Mouse (Mus musculus) forebrain, postnatal 0 days (tissue): ENCODE results near the gene Lrrc4c. TPM values are rescaled to one million over a fixed set of nuclear protein-coding genes. Genes with fewer than 3 reads are reported as not detected.
A peak's percentile ranks its signal among the peaks of the same experiment; 100 is the strongest.

Experiments
- ATAC-seq: fragments of 200-750 bp; cut with Nextera tagmentation; 2 replicates; pipeline ENCODE4 v1.8.0; 2017; ENCODE audit warnings: mild to moderate bottlenecking, moderate library complexity
- DNase-seq: peaks from one replicate; pipeline ENCODE4 v3.0.0-alpha.2; 2015
- H3K27ac ChIP-seq: fragments of 300-500 bp; sonication (generic); 2 replicates; pipeline ENCODE4 v1.5.1; 2014; ENCODE audit warnings: low read depth, mild to moderate bottlenecking, antibody characterized with exemption, low read length, moderate library complexity, mixed read lengths
- H3K27me3 ChIP-seq: fragments of 300-500 bp; sonication (generic); 2 replicates; pipeline ENCODE4 v1.6.1; 2014; ENCODE audit warnings: mild to moderate bottlenecking, low read length, mixed read lengths; ENCODE audit not compliant: insufficient read depth
- H3K36me3 ChIP-seq: fragments of 300-500 bp; sonication (generic); 2 replicates; pipeline ENCODE4 v1.6.1; 2014; ENCODE audit warnings: mild to moderate bottlenecking, moderate library complexity; ENCODE audit not compliant: insufficient read depth
- H3K4me1 ChIP-seq: fragments of 300-500 bp; sonication (generic); 2 replicates; pipeline ENCODE4 v1.6.1; 2014; ENCODE audit warnings: antibody characterized with exemption; ENCODE audit not compliant: insufficient read depth
- H3K4me2 ChIP-seq: fragments of 300-500 bp; sonication (generic); 2 replicates; pipeline ENCODE4 v1.6.1; 2014; ENCODE audit warnings: low read depth, mild to moderate bottlenecking, moderate library complexity
- H3K4me3 ChIP-seq: fragments of 300-500 bp; sonication (generic); 2 replicates; pipeline ENCODE4 v1.5.1; 2014; ENCODE audit warnings: low read depth, low read length, mixed read lengths
- H3K9ac ChIP-seq: fragments of 300-500 bp; sonication (generic); 2 replicates; pipeline ENCODE4 v1.6.1; 2014; ENCODE audit warnings: mild to moderate bottlenecking
- H3K9me3 ChIP-seq: fragments of 300-500 bp; sonication (generic); 2 replicates; pipeline ENCODE4 v1.6.1; 2016; ENCODE audit warnings: low read length
- CTCF ChIP-seq: sonication (generic); IDR thresholded peaks from 2 replicates; pipeline ENCODE4 v1.5.1; 2016; ENCODE audit warnings: antibody characterized with exemption, control low read depth, low read depth
- WGBS: fragments of 180-500 bp; shearing (Covaris S2); extraction: QIAGEN DNeasy Blood & Tissue Kit; methylation state at CpG from one replicate; pipeline ENCODE4 v1.1.7; 2014; 5-methylcytosine and 5-hydroxymethylcytosine counted together
- polyA plus RNA-seq: library from polyadenylated mRNA; unstranded; fragments of >200 nt; fragmentation: Nextera tagmentation; extraction: Ambion mirVana; gene quantifications from 2 replicates; pipeline ENCODE4 v1.2.1, GENCODE M21; 2015
- total RNA-seq: library from RNA; depleted of rRNA; stranded (reverse); fragments of >200 nt; gene quantifications from 2 replicates; pipeline ENCODE4 v1.2.3, GENCODE M21; 2014

Gene Lrrc4c
- total and polyA plus RNA-seq, 2 experiments from 2014 or later, result 39.9 to 60.7 TPM

DNA sequence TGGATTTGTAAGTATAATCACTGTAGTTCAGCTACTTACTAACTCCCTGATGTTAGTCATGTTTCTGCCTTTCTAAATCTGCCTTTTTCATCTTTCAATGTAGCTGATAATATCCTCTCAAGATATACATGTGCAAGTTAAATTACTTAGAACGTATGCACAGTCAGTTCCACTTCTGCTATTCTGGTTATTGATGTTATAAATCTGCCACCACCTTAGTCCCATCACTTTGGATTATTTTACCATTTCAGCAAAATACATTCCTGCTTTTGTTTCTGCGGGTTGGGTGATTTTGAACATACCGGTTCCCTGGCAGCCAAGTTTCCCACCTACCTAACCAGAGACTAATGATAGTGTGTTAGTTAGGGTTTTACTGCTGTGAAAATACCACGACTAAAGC lies 860.4 kb downstream of the Lrrc4c start:
- H3K9ac ChIP-seq, result no peak overlapping the region
- no peaks in the 10 kb centered on the region for H3K9me3 ChIP-seq
- ATAC-seq (no peak), DNase-seq (no peak)
- H3K4me1 ChIP-seq, result no peaks in the 10 kb centered on the region
- no peaks in the 10 kb centered on the region for H3K27me3 ChIP-seq
- H3K36me3 ChIP-seq, result no peaks in the 10 kb centered on the region
- no peak overlapping the region for H3K4me3 ChIP-seq
- H3K4me2 ChIP-seq, result no peak overlapping the region
- no peak for TF ChIP-seq CTCF
- H3K27ac ChIP-seq, result no peak overlapping the region
- WGBS, result 80% methylated on average over 4 of the region's 4 CpGs

DNA sequence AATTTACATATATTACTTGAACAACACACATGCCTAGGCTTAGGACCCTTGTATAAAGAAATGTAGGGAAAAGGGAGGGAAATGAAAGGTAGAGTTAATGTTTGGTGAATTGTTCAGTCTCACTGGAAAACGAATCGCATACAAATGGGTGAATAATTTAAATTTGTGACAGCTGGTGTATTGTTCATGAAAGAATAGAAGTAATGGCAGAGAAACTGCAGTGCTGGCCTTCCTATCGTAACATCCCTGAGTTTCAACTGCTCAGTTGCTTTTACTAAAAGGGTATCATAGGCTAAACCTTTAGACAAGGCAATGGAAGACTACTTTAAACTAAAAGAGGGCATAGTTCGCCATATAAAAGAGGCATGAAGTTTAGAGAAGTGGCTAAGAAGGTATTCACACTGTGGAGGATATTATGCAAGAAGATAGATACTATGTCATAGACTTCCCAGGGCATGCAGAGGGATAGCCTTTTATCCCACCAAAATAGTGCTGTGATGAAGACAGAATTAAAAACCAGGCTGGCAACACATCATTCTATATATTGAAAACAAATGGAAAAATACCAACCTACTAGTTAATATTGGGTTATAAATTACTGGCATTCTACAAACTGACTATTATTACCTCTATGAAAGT lies 879.1 kb downstream of the Lrrc4c start:
- Histone ChIP-seq H3K4me2 (no peak overlapping the region), H3K27me3 (no peaks in the 10 kb centered on the region), H3K9ac (no peak overlapping the region), H3K4me1 (no peaks in the 10 kb centered on the region), H3K4me3 (no peak overlapping the region), H3K9me3 (no peaks in the 10 kb centered on the region), H3K36me3 (no peaks in the 10 kb centered on the region), H3K27ac (no peak overlapping the region)
- no peak for DNase-seq
- TF ChIP-seq CTCF, result no peak
- ATAC-seq, result no peak
- WGBS, result 27% methylated on average over 4 of the region's 4 CpGs

DNA sequence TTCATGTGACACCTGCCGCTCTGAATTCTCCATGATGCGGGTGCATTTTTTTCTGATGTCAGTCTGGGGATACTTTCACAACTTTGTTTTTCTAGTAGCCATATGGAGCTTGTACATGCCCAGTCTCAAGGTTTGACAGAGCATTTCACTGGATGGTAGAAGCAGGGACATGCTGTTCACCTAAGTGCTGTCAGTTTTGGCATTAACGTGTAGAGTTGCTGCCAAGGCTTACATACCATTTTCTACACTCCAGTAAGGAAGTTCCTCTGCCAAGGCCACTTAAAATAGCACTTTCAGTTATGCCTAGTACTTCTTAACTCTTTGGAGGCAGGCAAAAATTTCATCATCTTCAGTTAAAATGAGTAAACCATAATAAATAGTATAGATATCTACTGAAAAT lies 915.0 kb downstream of the Lrrc4c start:
- no peaks in the 10 kb centered on the region for H3K27me3 ChIP-seq
- no peaks in the 10 kb centered on the region for H3K9me3 ChIP-seq
- 52% methylated on average over 3 of the region's 3 CpGs for WGBS
- no peak for TF ChIP-seq CTCF
- H3K36me3 ChIP-seq, result no peaks in the 10 kb centered on the region
- ATAC-seq (peak; percentile 82), DNase-seq (peak; percentile 77)
- no peak overlapping the region for H3K9ac ChIP-seq
- no peak overlapping the region for H3K4me3 ChIP-seq
- H3K4me2 ChIP-seq, result no peak overlapping the region
- no peaks in the 10 kb centered on the region for H3K4me1 ChIP-seq
- no peak overlapping the region for H3K27ac ChIP-seq

DNA sequence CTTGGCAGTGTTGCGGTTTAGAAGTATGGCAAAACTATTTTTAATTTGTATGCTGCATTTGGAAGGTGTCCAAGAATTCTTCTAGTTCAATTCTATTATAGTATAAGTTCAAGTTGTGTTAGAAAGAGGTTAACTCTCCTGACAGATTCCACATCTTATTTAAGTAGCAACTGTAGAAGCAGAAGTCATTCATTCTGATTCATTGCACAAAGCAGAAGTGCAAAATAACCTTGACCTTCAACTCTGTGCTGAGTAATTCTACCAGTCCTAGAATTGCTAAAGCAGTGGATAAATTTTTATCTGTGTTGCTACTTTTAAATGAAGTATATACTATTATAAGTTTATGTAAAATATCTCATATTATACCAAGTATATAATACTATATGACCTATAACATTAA lies 916.1 kb downstream of the Lrrc4c start:
- WGBS, result 62% methylated on average over 1 of the region's 1 CpGs
- Histone ChIP-seq H3K9ac (no peak overlapping the region), H3K4me3 (no peak overlapping the region), H3K27ac (no peak overlapping the region), H3K9me3 (no peaks in the 10 kb centered on the region), H3K4me1 (no peaks in the 10 kb centered on the region), H3K27me3 (no peaks in the 10 kb centered on the region), H3K4me2 (no peak overlapping the region), H3K36me3 (no peaks in the 10 kb centered on the region)
- ATAC-seq (no peak), DNase-seq (no peak)
- TF ChIP-seq CTCF, result no peak

- no peak for DNase-seq
- H3K9me3 ChIP-seq, result no peaks in the 10 kb centered on the region
- 27% methylated on average over 2 of the region's 2 CpGs for WGBS
These were observed 956.7 kb downstream of the Lrrc4c start for GRCm38 (mm10) chr2:97274651-97275050.

GRCm38 (mm10) chr2:97284986-97285385 lies 967.0 kb downstream of the Lrrc4c start:
- H3K9ac ChIP-seq, result no peak overlapping the region
- H3K4me3 ChIP-seq, result no peak overlapping the region
- H3K4me2 ChIP-seq, result no peak overlapping the region
- no peak for TF ChIP-seq CTCF
- H3K36me3 ChIP-seq, result no peaks in the 10 kb centered on the region
- no peak for ATAC-seq
- H3K27ac ChIP-seq, result no peak overlapping the region
- no peaks in the 10 kb centered on the region for H3K27me3 ChIP-seq
- no peak for DNase-seq
- no peaks in the 10 kb centered on the region for H3K4me1 ChIP-seq
- H3K9me3 ChIP-seq, result no peaks in the 10 kb centered on the region

More at GRCm38 (mm10) chr2:97274651-97275050, 956.7 kb downstream of the Lrrc4c start:
- H3K36me3 ChIP-seq, result no peaks in the 10 kb centered on the region
- no peak overlapping the region for H3K27ac ChIP-seq
- no peaks in the 10 kb centered on the region for H3K4me1 ChIP-seq
- H3K4me3 ChIP-seq, result no peak overlapping the region
- no peak overlapping the region for H3K4me2 ChIP-seq
- no peak overlapping the region for H3K9ac ChIP-seq
- TF ChIP-seq CTCF, result no peak
- no peaks in the 10 kb centered on the region for H3K27me3 ChIP-seq
- peak; percentile 68 for ATAC-seq

DNA sequence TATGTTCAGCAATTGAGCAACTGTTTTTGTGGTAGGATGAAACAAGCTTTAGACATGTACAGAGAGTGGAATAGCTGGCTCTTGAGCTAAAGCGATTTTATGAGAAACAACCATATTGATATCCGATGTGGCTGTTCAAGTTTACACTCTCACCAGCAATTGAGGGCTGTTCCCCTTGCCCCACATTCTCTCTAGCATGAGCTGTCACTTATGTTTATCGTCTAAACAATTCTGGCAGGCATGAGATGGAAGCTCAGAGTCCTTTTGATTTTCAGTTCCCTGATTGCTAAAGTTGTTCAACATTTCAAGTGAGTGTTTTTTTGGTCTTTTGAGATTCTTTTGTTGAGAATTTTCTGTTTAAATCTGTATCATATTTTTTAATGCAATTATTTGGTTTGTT lies 976.2 kb downstream of the Lrrc4c start:
- Histone ChIP-seq H3K27me3 (no peaks in the 10 kb centered on the region), H3K4me3 (no peak overlapping the region), H3K9ac (no peak overlapping the region), H3K27ac (no peak overlapping the region), H3K36me3 (no peaks in the 10 kb centered on the region), H3K4me2 (no peak overlapping the region), H3K4me1 (no peaks in the 10 kb centered on the region), H3K9me3 (no peaks in the 10 kb centered on the region)
- DNase-seq, result no peak
- ATAC-seq, result no peak
- TF ChIP-seq CTCF, result no peak
- 66% methylated on average over 3 of the region's 3 CpGs for WGBS
